Mouse (Mus musculus): ENCODE measurements at regions not wholly inside any gene's neighbourhood (a gene's known extent, or its start where the extent isn't known, plus 50 kb on each side); places are given as distances from the start of the nearest gene placed in this dataset.

GRCm38 (mm10) chr2:131716841-131717240 is 142.7 kb downstream of the Erv3 start:
- Histone ChIP-seq H3K4me1 (ENCODE audit: control insufficient read depth, insufficient read depth, low read length) (no peaks in the 10 kb centered on the region), H3K9ac (replicated peaks; ENCODE audit: low read depth, low read length) (no peak overlapping the region), H3K9me3 (ENCODE audit: control insufficient read depth, low read length) (no peaks in the 10 kb centered on the region), H3K36me3 (ENCODE audit: control insufficient read depth, insufficient read depth, low read length) (no peaks in the 10 kb centered on the region), H3K4me2 (ENCODE audit: low read depth, low read length) (no peak overlapping the region), H3K27ac (ENCODE audit: low read depth, low read length) (no peak overlapping the region), H3K27me3 (ENCODE audit: control insufficient read depth, insufficient read depth, low read length) (no peaks in the 10 kb centered on the region), H3K4me3 (ENCODE audit: low read depth, low read length) (no peak overlapping the region)
- 93% methylated on average over 5 of the region's 5 CpGs for WGBS
- ATAC-seq (ENCODE audit: low read depth), result no peak

- no peaks in the 10 kb centered on the region for H3K4me1 ChIP-seq (ENCODE audit: control insufficient read depth, insufficient read depth, low read length)
- no peak overlapping the region for H3K27ac ChIP-seq (ENCODE audit: low read depth, low read length)
- no peak overlapping the region for H3K9ac ChIP-seq (replicated peaks; ENCODE audit: low read depth, low read length)
- no peaks in the 10 kb centered on the region for H3K36me3 ChIP-seq (ENCODE audit: control insufficient read depth, insufficient read depth, low read length)
- no peak for ATAC-seq (ENCODE audit: low read depth)
- H3K4me2 ChIP-seq (ENCODE audit: low read depth, low read length), result no peak overlapping the region
- H3K4me3 ChIP-seq (ENCODE audit: low read depth, low read length), result no peak overlapping the region
- no peaks in the 10 kb centered on the region for H3K9me3 ChIP-seq (ENCODE audit: control insufficient read depth, low read length)
- H3K27me3 ChIP-seq (ENCODE audit: control insufficient read depth, insufficient read depth, low read length), result no peaks in the 10 kb centered on the region
- 89% methylated on average over 3 of the region's 3 CpGs for WGBS
These were observed 144.2 kb downstream of the Erv3 start for GRCm38 (mm10) chr2:131715381-131715780.

- no peaks in the 10 kb centered on the region for H3K36me3 ChIP-seq (ENCODE audit: control insufficient read depth, insufficient read depth, low read length)
- H3K4me2 ChIP-seq (ENCODE audit: low read depth, low read length), result no peak overlapping the region
- H3K9ac ChIP-seq (replicated peaks; ENCODE audit: low read depth, low read length), result no peak overlapping the region
- no peak overlapping the region for H3K4me3 ChIP-seq (ENCODE audit: low read depth, low read length)
- no peak for ATAC-seq (ENCODE audit: low read depth)
- no peak overlapping the region for H3K27ac ChIP-seq (ENCODE audit: low read depth, low read length)
- no peaks in the 10 kb centered on the region for H3K27me3 ChIP-seq (ENCODE audit: control insufficient read depth, insufficient read depth, low read length)
- no peaks in the 10 kb centered on the region for H3K9me3 ChIP-seq (ENCODE audit: control insufficient read depth, low read length)
- H3K4me1 ChIP-seq (ENCODE audit: control insufficient read depth, insufficient read depth, low read length), result no peaks in the 10 kb centered on the region
These were observed 147.7 kb downstream of the Erv3 start for GRCm38 (mm10) chr2:131711886-131712285.

- ATAC-seq (ENCODE audit: low read depth), result no peak
- Histone ChIP-seq H3K4me3 (ENCODE audit: low read depth, low read length) (no peak overlapping the region), H3K36me3 (ENCODE audit: control insufficient read depth, insufficient read depth, low read length) (no peaks in the 10 kb centered on the region), H3K27me3 (ENCODE audit: control insufficient read depth, insufficient read depth, low read length) (no peaks in the 10 kb centered on the region), H3K4me2 (ENCODE audit: low read depth, low read length) (no peak overlapping the region), H3K4me1 (ENCODE audit: control insufficient read depth, insufficient read depth, low read length) (no peaks in the 10 kb centered on the region), H3K9ac (replicated peaks; ENCODE audit: low read depth, low read length) (no peak overlapping the region), H3K27ac (ENCODE audit: low read depth, low read length) (no peak overlapping the region), H3K9me3 (ENCODE audit: control insufficient read depth, low read length) (no peaks in the 10 kb centered on the region)
- 87% methylated on average over 4 of the region's 4 CpGs for WGBS
These were observed 144.5 kb upstream of the Adra1d start for GRCm38 (mm10) chr2:131706565-131706964.

- Histone ChIP-seq H3K4me3 (ENCODE audit: low read depth, low read length) (no peak overlapping the region), H3K9ac (replicated peaks; ENCODE audit: low read depth, low read length) (no peak overlapping the region), H3K4me1 (ENCODE audit: control insufficient read depth, insufficient read depth, low read length) (no peaks in the 10 kb centered on the region), H3K27ac (ENCODE audit: low read depth, low read length) (no peak overlapping the region), H3K4me2 (ENCODE audit: low read depth, low read length) (no peak overlapping the region), H3K9me3 (ENCODE audit: control insufficient read depth, low read length) (no peaks in the 10 kb centered on the region), H3K36me3 (ENCODE audit: control insufficient read depth, insufficient read depth, low read length) (no peaks in the 10 kb centered on the region), H3K27me3 (ENCODE audit: control insufficient read depth, insufficient read depth, low read length) (no peaks in the 10 kb centered on the region)
- no peak for ATAC-seq (ENCODE audit: low read depth)
These were observed 142.3 kb upstream of the Adra1d start for GRCm38 (mm10) chr2:131704406-131704805.

- no peaks in the 10 kb centered on the region for H3K9me3 ChIP-seq (ENCODE audit: control insufficient read depth, low read length)
- no peak overlapping the region for H3K4me2 ChIP-seq (ENCODE audit: low read depth, low read length)
- no peak for ATAC-seq (ENCODE audit: low read depth)
- H3K4me1 ChIP-seq (ENCODE audit: control insufficient read depth, insufficient read depth, low read length), result no peaks in the 10 kb centered on the region
- 90% methylated on average over 4 of the region's 4 CpGs for WGBS
- H3K4me3 ChIP-seq (ENCODE audit: low read depth, low read length), result no peak overlapping the region
- H3K9ac ChIP-seq (replicated peaks; ENCODE audit: low read depth, low read length), result no peak overlapping the region
- H3K36me3 ChIP-seq (ENCODE audit: control insufficient read depth, insufficient read depth, low read length), result no peaks in the 10 kb centered on the region
- H3K27me3 ChIP-seq (ENCODE audit: control insufficient read depth, insufficient read depth, low read length), result no peaks in the 10 kb centered on the region
- H3K27ac ChIP-seq (ENCODE audit: low read depth, low read length), result no peak overlapping the region
These were observed 140.1 kb upstream of the Adra1d start for GRCm38 (mm10) chr2:131702146-131702545.

GRCm38 (mm10) chr2:131699798-131700197 is 137.7 kb upstream of the Adra1d start:
- H3K9ac ChIP-seq (replicated peaks; ENCODE audit: low read depth, low read length), result no peak overlapping the region
- no peaks in the 10 kb centered on the region for H3K27me3 ChIP-seq (ENCODE audit: control insufficient read depth, insufficient read depth, low read length)
- H3K4me1 ChIP-seq (ENCODE audit: control insufficient read depth, insufficient read depth, low read length), result no peaks in the 10 kb centered on the region
- H3K4me2 ChIP-seq (ENCODE audit: low read depth, low read length), result no peak overlapping the region
- WGBS, result 84% methylated on average over 3 of the region's 3 CpGs
- H3K27ac ChIP-seq (ENCODE audit: low read depth, low read length), result no peak overlapping the region
- no peaks in the 10 kb centered on the region for H3K36me3 ChIP-seq (ENCODE audit: control insufficient read depth, insufficient read depth, low read length)
- ATAC-seq (ENCODE audit: low read depth), result no peak
- H3K9me3 ChIP-seq (ENCODE audit: control insufficient read depth, low read length), result no peaks in the 10 kb centered on the region
- no peak overlapping the region for H3K4me3 ChIP-seq (ENCODE audit: low read depth, low read length)

- Histone ChIP-seq H3K36me3 (ENCODE audit: control insufficient read depth, insufficient read depth, low read length) (no peaks in the 10 kb centered on the region), H3K4me3 (ENCODE audit: low read depth, low read length) (no peak overlapping the region), H3K4me1 (ENCODE audit: control insufficient read depth, insufficient read depth, low read length) (no peaks in the 10 kb centered on the region), H3K4me2 (ENCODE audit: low read depth, low read length) (no peak overlapping the region), H3K27me3 (ENCODE audit: control insufficient read depth, insufficient read depth, low read length) (no peaks in the 10 kb centered on the region), H3K9me3 (ENCODE audit: control insufficient read depth, low read length) (no peaks in the 10 kb centered on the region), H3K27ac (ENCODE audit: low read depth, low read length) (no peak overlapping the region), H3K9ac (replicated peaks; ENCODE audit: low read depth, low read length) (no peak overlapping the region)
- ATAC-seq (ENCODE audit: low read depth), result no peak
- 78% methylated on average over 5 of the region's 5 CpGs for WGBS
These were observed 136.2 kb upstream of the Adra1d start for GRCm38 (mm10) chr2:131698008-131698965.

GRCm38 (mm10) chr2:131696307-131696706 is 134.2 kb upstream of the Adra1d start:
- no peak overlapping the region for H3K27ac ChIP-seq (ENCODE audit: low read depth, low read length)
- no peak for ATAC-seq (ENCODE audit: low read depth)
- 71% methylated on average over 3 of the region's 3 CpGs for WGBS
- H3K9ac ChIP-seq (replicated peaks; ENCODE audit: low read depth, low read length), result no peak overlapping the region
- H3K9me3 ChIP-seq (ENCODE audit: control insufficient read depth, low read length), result no peaks in the 10 kb centered on the region
- H3K4me1 ChIP-seq (ENCODE audit: control insufficient read depth, insufficient read depth, low read length), result no peaks in the 10 kb centered on the region
- H3K27me3 ChIP-seq (ENCODE audit: control insufficient read depth, insufficient read depth, low read length), result no peaks in the 10 kb centered on the region
- no peak overlapping the region for H3K4me2 ChIP-seq (ENCODE audit: low read depth, low read length)
- no peak overlapping the region for H3K4me3 ChIP-seq (ENCODE audit: low read depth, low read length)
- H3K36me3 ChIP-seq (ENCODE audit: control insufficient read depth, insufficient read depth, low read length), result no peaks in the 10 kb centered on the region
